9 mouse cellular contexts compared by ENCODE assay signal in the genomic region with DNA sequence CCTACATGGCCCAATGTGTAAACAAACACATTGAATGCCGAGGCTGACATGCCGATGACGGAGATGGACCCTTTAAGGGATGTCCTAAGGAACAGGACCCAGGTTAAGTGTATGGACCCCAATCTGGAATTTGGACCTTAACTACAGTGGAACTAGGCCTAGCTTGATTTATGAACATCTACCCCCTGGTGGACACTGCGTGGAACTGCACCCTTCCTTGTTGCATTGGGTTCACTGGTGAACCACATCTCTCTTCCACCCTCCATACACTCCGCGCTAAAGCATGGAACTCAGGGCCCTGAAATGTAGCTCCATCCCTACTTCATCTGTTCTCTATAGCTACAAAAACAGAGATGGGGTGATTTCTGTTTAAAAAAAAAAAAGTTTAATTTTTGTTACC. TPM values are rescaled to one million over a fixed set of nuclear protein-coding genes. Genes with fewer than 3 reads are reported as not detected.
DNase-seq lines count a peak whose midpoint lies in the region; ATAC-seq and TF ChIP-seq lines count a peak whose summit lies in the region.
"Had no signal": no experiment of that assay in that cellular context is flagged by ENCODE, and none has a peak within 500 bp of the region (broad histone marks: within the 10 kb centered on the region; RNA-seq: fewer than 3 reads in every experiment).

No protein-coding gene starts in this region.

- no peaks in the 10 kb centered on the region for H3K36me3 ChIP-seq in heart, adult 2 months (ENCODE audit: control insufficient read depth, insufficient read depth, low read length)
- no peaks in the 10 kb centered on the region for H3K36me3 ChIP-seq in heart, embryonic 12.5 days
- no peaks in the 10 kb centered on the region for H3K36me3 ChIP-seq in C2C12 (ENCODE audit: control insufficient read depth, insufficient read depth)

- no peak for TF ChIP-seq POLR2A in heart, adult 2 months (IDR thresholded peaks at IDR 0.05; ENCODE audit: insufficient read depth, low read depth, low read length)

- intact Hi-C loops in heart, adult 2 months (cut with DNase I): loop anchor here (2.0 kb wide), 1 partner anchor 54 kb away; no protein-coding TSS in a partner anchor
- intact Hi-C loops in heart, postnatal 10 days (cut with DNase I): loop anchor here (5.0 kb wide), 1 partner anchor 56 kb away; no protein-coding TSS in a partner anchor

- no peak overlapping the region for H3K4me2 ChIP-seq in heart, embryonic 12.5 days

- no peaks in the 10 kb centered on the region for H3K79me3 ChIP-seq in C2C12 (ENCODE audit: low read depth)

- H3K4me1 ChIP-seq in heart, adult 2 months (ENCODE audit: control insufficient read depth, insufficient read depth, low read length): no peaks in the 10 kb centered on the region
- H3K4me1 ChIP-seq in heart, embryonic 12.5 days (replicated peaks): no peaks in the 10 kb centered on the region

- no peak overlapping the region for H3ac ChIP-seq in C2C12 (ENCODE audit: control insufficient read depth, insufficient read length, low read depth)

- no peak for TF ChIP-seq EP300 in heart, adult 2 months (IDR thresholded peaks at IDR 0.05; ENCODE audit: insufficient read depth, low read depth, low read length)

- no peaks in the 10 kb centered on the region; the same call in 1 of the 2 replicates for H3K9me3 ChIP-seq in heart, embryonic 12.5 days (replicated peaks)

- H3K4me3 ChIP-seq in heart, adult 2 months: no peak overlapping the region
- H3K4me3 ChIP-seq in heart, embryonic 12.5 days: no peak overlapping the region
- no peak overlapping the region for H3K4me3 ChIP-seq in C2C12 (ENCODE audit: insufficient read depth, poor library complexity, severe bottlenecking)
- H3K4me3 ChIP-seq: megakaryocyte, embryonic 14.5 days had no signal

- WGBS in heart, adult 2 months: 70% methylated on average over 6 of the region's 6 CpGs
- 65% methylated on average over 6 of the region's 6 CpGs for WGBS in heart, embryonic 12.5 days

- H3K79me2 ChIP-seq in heart, adult 2 months (replicated peaks; ENCODE audit: control insufficient read depth, insufficient read depth, low read length): no peaks in the 10 kb centered on the region
- no peaks in the 10 kb centered on the region for H3K79me2 ChIP-seq in C2C12 (ENCODE audit: control insufficient read depth, insufficient read depth)

- H3K27ac ChIP-seq in heart, adult 2 months: no peak overlapping the region
- no peak overlapping the region for H3K27ac ChIP-seq in heart, embryonic 12.5 days (ENCODE audit: poor library complexity, severe bottlenecking)

- peak; percentile 80 for TF ChIP-seq CTCF in heart, adult 2 months (IDR thresholded peaks at IDR 0.05)
- TF ChIP-seq CTCF in C2C12 (IDR thresholded peaks at IDR 0.05; ENCODE audit: control insufficient read depth, insufficient read depth, insufficient read length): peak; percentile 33

- H3K27me3 ChIP-seq in heart, adult 2 months (ENCODE audit: control insufficient read depth, insufficient read depth, low read length): no peaks in the 10 kb centered on the region
- H3K27me3 ChIP-seq in heart, embryonic 12.5 days (replicated peaks): no peaks in the 10 kb centered on the region
- H3K27me3 ChIP-seq in C2C12 (ENCODE audit: control insufficient read depth, insufficient read depth, insufficient read length): no peaks in the 10 kb centered on the region

- H3K9ac ChIP-seq in heart, adult 2 months (ENCODE audit: low read depth, low read length): no peak overlapping the region
- H3K9ac ChIP-seq in heart, embryonic 12.5 days: no peak overlapping the region

- DNase-seq in heart, adult 2 months: no peak
- peak; percentile 62 for DNase-seq in T-cell, adult 2 months (ENCODE audit: low spot score)
- peak; percentile 16 to 49 for DNase-seq in heart, postnatal 10 days
- peak; percentile 69 for DNase-seq in thymus, postnatal 4 days
- no peak for DNase-seq in frontal cortex, postnatal 36 days (ENCODE audit: low spot score in 2 of 2)

- ATAC-seq in heart, embryonic 12.5 days (ENCODE audit: insufficient number of reproducible peaks, low FRiP score): no peak
- ATAC-seq in megakaryocyte, adult 5-6 weeks (ENCODE audit: poor library complexity, severe bottlenecking): peak; percentile 94

TF ChIP-seq in C2C12, 6 proteins besides CTCF, POLR2A, EP300 and RAD21:
- TF ChIP-seq MYOG (IDR thresholded peaks at IDR 0.05; ENCODE audit: control insufficient read depth, extremely low read depth, insufficient read length): no peak
- no peak for TF ChIP-seq MYOD1 (IDR thresholded peaks at IDR 0.05; ENCODE audit: control insufficient read depth, insufficient read length, low read depth)
- TF ChIP-seq MAX (IDR thresholded peaks at IDR 0.05): no peak
- TF ChIP-seq CEBPB (IDR thresholded peaks at IDR 0.05; ENCODE audit: low read depth): no peak
- TF ChIP-seq FOSL1 (IDR thresholded peaks at IDR 0.05; ENCODE audit: insufficient read depth, low read length, poor library complexity, severe bottlenecking): no peak
- TF ChIP-seq USF1 (IDR thresholded peaks at IDR 0.05; ENCODE audit: low read depth): no peak
TF ChIP-seq in C2C12: peak in this region for 0.

RNA-seq across cellular contexts. Expression of a gene that starts 30.9 kb away (rescaled TPM):
- total RNA-seq in heart, adult 2 months (2021): 10 to 100 TPM; 13.6 to 14.7 TPM
- 49.0 and 52.2 TPM in 2 replicates for polyA plus RNA-seq in heart, adult 2 months (2012; rRNA removed)
- 44.1 and 49.0 TPM in 2 replicates for polyA plus RNA-seq in heart, embryonic 12.5 days (2016; fragmentation: Nextera tagmentation; extraction: Ambion mirVana)
- polyA plus RNA-seq in C2C12 (2012; fragmentation: generic; extraction: Trizol): 6.2 TPM
- 10 to 100 TPM; 37.3 to 37.4 TPM for total RNA-seq in heart, postnatal 10 days (2021)
- 27.5 and 28.6 TPM in 2 replicates for total RNA-seq in megakaryocyte, adult 5-6 weeks (2015)
- total RNA-seq in megakaryocyte, adult 5-6 weeks (2017): 39.7 and 41.6 TPM in 2 replicates

Comparison
In these comparisons a context has a peak if more than half of its experiments do, and no peak if none do; other contexts are left out.
1. DNase-seq: peak in T-cell, adult 2 months (single experiment), heart, postnatal 10 days (2 of 2) and thymus, postnatal 4 days (single experiment); none in heart, adult 2 months (0 of 2) and frontal cortex, postnatal 36 days (0 of 2).